Mouse (Mus musculus) left cerebral cortex, postnatal 36 days (tissue): ENCODE measurements around the gene Them4. TPM values are rescaled to one million over a fixed set of nuclear protein-coding genes. Genes with fewer than 3 reads are reported as not detected.
"Not testable (repeated sequence)": the region's sequence is repeated elsewhere in the genome, so short reads cannot be mapped to it uniquely, and the experiment has no call there.

Experiments
- DNase-seq, 2 experiments: peaks; one replicate each; pipeline ENCODE4 v3.0.0; 2021 to 2022; ENCODE audit warnings: low spot score in 2 of 2, mixed read lengths in 1 of 2
- intact Hi-C: fragments of 180-260 bp; cut with DNase I; formaldehyde crosslinking; loops from one replicate; pipeline ENCODE4 v1.15.1; 2025
- total RNA-seq, 2 experiments: library from RNA; stranded (reverse); gene quantifications; 2 replicates each; pipeline ENCODE4 v1.2.3; 2021

Gene Them4
- 10 to 100 TPM; 19.4 to 22.0 TPM for total RNA-seq

GRCm38 (mm10) chr3:94309633-94310363, at the start of gene Them4:
Gene Them4 (plus strand): TSS chr3:94310089.
- peak; percentile 88 to 89 for DNase-seq

GRCm38 (mm10) chr3:94260598-94260997, 49.3 kb upstream of the Them4 start:
- intact Hi-C loops: no loop called here
- no peak for DNase-seq

More at GRCm38 (mm10) chr3:94309633-94310363, at the start of gene Them4:
- intact Hi-C loops: no loop called here

- DNase-seq, intact Hi-C loops: not testable (repeated sequence)
These were observed 46.2 kb upstream of the Them4 start, which contains the start of gene Gm4778 for GRCm38 (mm10) chr3:94263736-94264135. Gene Gm4778 (plus strand): TSS chr3:94264036.

- DNase-seq: no peak
- intact Hi-C loops: no loop called here
These were observed 33.9 kb upstream of the Them4 start for GRCm38 (mm10) chr3:94275991-94276390.

GRCm38 (mm10) chr3:94305457-94305856, 4.4 kb upstream of the Them4 start:
- intact Hi-C loops: no loop called here
- no peak for DNase-seq

- intact Hi-C loops: no loop called here
- DNase-seq: no peak
These were observed 2.9 kb upstream of the Them4 start for GRCm38 (mm10) chr3:94306975-94307374.

GRCm38 (mm10) chr3:94310491-94310890, 602 bp downstream of the Them4 start:
- DNase-seq: no peak
- intact Hi-C loops: no loop called here

GRCm38 (mm10) chr3:94310911-94311310, 1.0 kb downstream of the Them4 start:
- no peak for DNase-seq
- intact Hi-C loops: no loop called here

- DNase-seq: no peak
- intact Hi-C loops: no loop called here
These were observed 1.5 kb downstream of the Them4 start for GRCm38 (mm10) chr3:94311376-94311775.

GRCm38 (mm10) chr3:94328681-94329080, 18.8 kb downstream of the Them4 start:
- DNase-seq: no peak
- intact Hi-C loops: no loop called here

- no peak for DNase-seq
- intact Hi-C loops: no loop called here
These were observed 24.6 kb downstream of the Them4 start for GRCm38 (mm10) chr3:94334442-94334841.

GRCm38 (mm10) chr3:94338522-94338921, 28.6 kb downstream of the Them4 start:
- intact Hi-C loops: no loop called here
- DNase-seq: no peak

GRCm38 (mm10) chr3:94341959-94342422, 32.1 kb downstream of the Them4 start, which contains the start of gene Them5:
Gene Them5 (plus strand): TSS chr3:94342099.
- intact Hi-C loops: no loop called here
- DNase-seq: no peak

GRCm38 (mm10) chr3:94342552-94342951, 32.7 kb downstream of the Them4 start:
- no peak for DNase-seq
- intact Hi-C loops: no loop called here

- no peak for DNase-seq
- intact Hi-C loops: no loop called here
These were observed 34.3 kb downstream of the Them4 start for GRCm38 (mm10) chr3:94344182-94344581.

GRCm38 (mm10) chr3:94344897-94345296, 35.0 kb downstream of the Them4 start:
- DNase-seq: no peak
- intact Hi-C loops: no loop called here

GRCm38 (mm10) chr3:94348146-94348545, 38.3 kb downstream of the Them4 start:
- DNase-seq: no peak
- intact Hi-C loops: no loop called here

- intact Hi-C loops: loop anchor here (10.0 kb wide), 1 partner anchor 244 kb away; no protein-coding TSS in a partner anchor
- DNase-seq: no peak
These were observed 50.9 kb downstream of the Them4 start for GRCm38 (mm10) chr3:94360812-94361211.

GRCm38 (mm10) chr3:94362138-94362537, 52.2 kb downstream of the Them4 start, which contains the start of gene C2cd4d:
Gene C2cd4d (plus strand): TSS chr3:94362438.
- no peak for DNase-seq
- intact Hi-C loops: loop anchor here (10.0 kb wide), 1 partner anchor 243 kb away; no protein-coding TSS in a partner anchor

GRCm38 (mm10) chr3:94363291-94364153, 53.6 kb downstream of the Them4 start:
- DNase-seq: peak in 1 of 2 experiments; percentile 49
- intact Hi-C loops: loop anchor here (10.0 kb wide), 1 partner anchor 241 kb away; no protein-coding TSS in a partner anchor
